Mouse (Mus musculus) adrenal gland, postnatal 4 days (tissue): Measurements from ENCODE around the gene Ctdnep1. TPM values are rescaled to one million over a fixed set of nuclear protein-coding genes. Genes with fewer than 3 reads are reported as not detected.
"Not testable (repeated sequence)": the region's sequence is repeated elsewhere in the genome, so short reads cannot be mapped to it uniquely, and the experiment has no call there.

Experiments
- DNase-seq, 2 experiments: peaks; one replicate each; pipeline ENCODE4 v3.0.0; 2021 to 2022; ENCODE audit warnings: low spot score in 2 of 2, mixed read lengths in 2 of 2
- total RNA-seq, 2 experiments: library from RNA; stranded (reverse); gene quantifications; 2 replicates each; pipeline ENCODE4 v1.2.3; 2021

The Ctdnep1 gene
- total RNA-seq, 2 experiments from 2014 or later: 119 to 130 TPM

- DNase-seq: peak; percentile 64 to 80
These were observed 32.2 kb upstream of the Ctdnep1 start for GRCm38 (mm10) chr11:69948763-69949150.

- no peak for DNase-seq
These were observed 30.0 kb upstream of the Ctdnep1 start for GRCm38 (mm10) chr11:69950807-69951459.

GRCm38 (mm10) chr11:69952274-69952673 lies 28.7 kb upstream of the Ctdnep1 start:
- DNase-seq: no peak

- DNase-seq: no peak
These were observed 27.6 kb upstream of the Ctdnep1 start for GRCm38 (mm10) chr11:69953267-69953915.

GRCm38 (mm10) chr11:69955618-69956017 lies 25.3 kb upstream of the Ctdnep1 start:
- DNase-seq: not testable (repeated sequence)

GRCm38 (mm10) chr11:69956218-69956617 lies 24.7 kb upstream of the Ctdnep1 start:
- DNase-seq: no peak

- DNase-seq: no peak
These were observed 20.3 kb upstream of the Ctdnep1 start for GRCm38 (mm10) chr11:69960616-69961015.

GRCm38 (mm10) chr11:69961841-69962240 lies 19.1 kb upstream of the Ctdnep1 start:
- DNase-seq: no peak

GRCm38 (mm10) chr11:69964650-69965270 lies 16.2 kb upstream of the Ctdnep1 start, which contains the start of gene Cldn7:
Gene Cldn7, plus strand, starts transcription at chr11:69964779.
- no peak for DNase-seq

GRCm38 (mm10) chr11:69965271-69966005 lies 15.5 kb upstream of the Ctdnep1 start:
- DNase-seq: no peak

- no peak for DNase-seq
These were observed 14.7 kb upstream of the Ctdnep1 start for GRCm38 (mm10) chr11:69966006-69966859.

- no peak for DNase-seq
These were observed 14.0 kb upstream of the Ctdnep1 start for GRCm38 (mm10) chr11:69966860-69967517.

GRCm38 (mm10) chr11:69968793-69969192 lies 12.2 kb upstream of the Ctdnep1 start:
- DNase-seq: no peak

GRCm38 (mm10) chr11:69970222-69970621 lies 10.7 kb upstream of the Ctdnep1 start:
- no peak for DNase-seq

GRCm38 (mm10) chr11:69970775-69971174 lies 10.2 kb upstream of the Ctdnep1 start:
- DNase-seq: no peak

GRCm38 (mm10) chr11:69974907-69975306 lies 6.0 kb upstream of the Ctdnep1 start:
- DNase-seq: no peak

- no peak for DNase-seq
These were observed 4.7 kb upstream of the Ctdnep1 start for GRCm38 (mm10) chr11:69976271-69976670.

- DNase-seq: no peak
These were observed 1.1 kb upstream of the Ctdnep1 start for GRCm38 (mm10) chr11:69979827-69980195.

- DNase-seq: peak; percentile 93 to 96
These were observed 488 bp upstream of the Ctdnep1 start for GRCm38 (mm10) chr11:69980196-69981140.
